Mouse (Mus musculus) limb, embryonic 14.5 days (tissue): ENCODE data around the gene Avil. TPM values are rescaled to one million over a fixed set of nuclear protein-coding genes. Genes with fewer than 3 reads are reported as not detected.

ENCODE experiments used
- ATAC-seq: fragments of 200-750 bp; cut with Nextera tagmentation; 2 replicates; pipeline ENCODE4 v1.8.0; 2017; ENCODE audit warnings: low read depth, moderate number of reproducible peaks, moderate TSS enrichment; ENCODE audit not compliant: low FRiP score
- DNase-seq: peaks from one replicate; pipeline ENCODE4 v3.0.0-alpha.2; 2015; ENCODE audit warnings: low spot score
- H3K27ac ChIP-seq: fragments of 300-500 bp; sonication (generic); replicated peaks from 2 replicates; pipeline ENCODE4 v1.5.1; 2014; ENCODE audit warnings: low read depth, mild to moderate bottlenecking, low read length, moderate library complexity, mixed read lengths
- H3K27me3 ChIP-seq: fragments of 300-500 bp; sonication (generic); 2 replicates; pipeline ENCODE4 v1.6.1; 2014; ENCODE audit warnings: low read length, mixed read lengths; ENCODE audit not compliant: control insufficient read depth, insufficient read depth
- H3K36me3 ChIP-seq: fragments of 300-500 bp; sonication (generic); 2 replicates; pipeline ENCODE4 v1.6.1; 2014; ENCODE audit warnings: mild to moderate bottlenecking, low read length, moderate library complexity, mixed read lengths; ENCODE audit not compliant: control insufficient read depth, insufficient read depth
- H3K4me1 ChIP-seq: fragments of 300-500 bp; sonication (generic); 2 replicates; pipeline ENCODE4 v1.6.1; 2014; ENCODE audit warnings: antibody characterized with exemption, low read length, mixed read lengths; ENCODE audit not compliant: control insufficient read depth, insufficient read depth
- H3K4me2 ChIP-seq: fragments of 300-500 bp; sonication (generic); replicated peaks from 2 replicates; pipeline ENCODE4 v1.6.1; 2014; ENCODE audit warnings: low read depth, mild to moderate bottlenecking, low read length, moderate library complexity; ENCODE audit not compliant: severe bottlenecking
- H3K4me3 ChIP-seq: fragments of 300-500 bp; sonication (generic); replicated peaks from 2 replicates; pipeline ENCODE4 v1.5.1; 2014; ENCODE audit warnings: low read length
- H3K9ac ChIP-seq: fragments of 300-500 bp; sonication (generic); 2 replicates; pipeline ENCODE4 v1.6.1; 2014; ENCODE audit warnings: mild to moderate bottlenecking, low read depth, low read length, moderate library complexity; ENCODE audit not compliant: severe bottlenecking
- H3K9me3 ChIP-seq: fragments of 300-500 bp; sonication (generic); 2 replicates; pipeline ENCODE4 v1.6.1; 2016; ENCODE audit warnings: low read length; ENCODE audit not compliant: control insufficient read depth
- POLR2A ChIP-seq: fragments of 200-500 bp; IDR thresholded peaks from 2 replicates; pipeline ENCODE4 v1.8.0; 2012; ENCODE audit warnings: inconsistent platforms, mild to moderate bottlenecking, moderate library complexity, borderline replicate concordance; ENCODE audit not compliant: insufficient read depth, insufficient read length; ENCODE audit errors: extremely low read depth
- WGBS: fragments of 180-500 bp; shearing (Covaris S2); extraction: QIAGEN DNeasy Blood & Tissue Kit; methylation state at CpG from one replicate; pipeline ENCODE4 v1.1.7; 2014; 5-methylcytosine and 5-hydroxymethylcytosine counted together
- polyA plus RNA-seq, 2 experiments: library from polyadenylated mRNA; depleted of rRNA in 1 of 2; stranded (reverse) in 1 of 2; unstranded in 1 of 2; fragments of >200 nt; fragmentation: Nextera tagmentation in 1 of 2; extraction: Ambion mirVana in 1 of 2; gene quantifications; 2 replicates each; pipeline versions ENCODE4 v1.2.1 to v1.2.3; 2012 to 2014

Avil gene
- polyA plus RNA-seq, 2 experiments, result 0.28 to 0.45 TPM

DNA sequence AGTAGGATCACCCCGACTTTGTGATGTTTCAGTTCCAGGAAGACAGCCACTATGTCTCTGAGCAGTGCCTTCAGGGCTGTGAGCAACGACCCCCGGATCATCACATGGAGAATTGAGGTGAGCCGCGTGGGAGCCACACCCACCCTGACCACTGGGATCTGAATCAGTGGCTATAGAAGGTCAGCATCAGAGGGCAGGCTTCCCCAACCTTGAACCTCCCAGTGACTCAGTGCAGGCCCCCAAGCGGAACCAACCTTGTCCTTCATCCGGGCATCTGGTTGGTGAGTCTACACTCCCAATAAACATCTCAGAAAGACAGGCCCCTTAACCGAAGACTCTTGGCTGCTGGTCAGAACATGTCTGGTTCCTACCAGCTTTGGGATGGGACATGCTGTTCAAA, 2.8 kb downstream of the Avil start:
- 83% methylated on average over 8 of the region's 8 CpGs for WGBS
- no peak for ATAC-seq
- H3K27ac ChIP-seq, result no peak overlapping the region; the same call in 1 of the 2 replicates

GRCm38 (mm10) chr10:127003806-127004205, 3.3 kb downstream of the Avil start:
- WGBS, result 85% methylated on average over 7 of the region's 7 CpGs
- H3K9ac ChIP-seq, result no peak overlapping the region

More for the DNA sequence above, 2.8 kb downstream of the Avil start:
- Histone ChIP-seq H3K36me3 (peaks cover 23% of the 10 kb centered on the region), H3K4me3 (no peak overlapping the region), H3K27me3 (no peaks in the 10 kb centered on the region), H3K4me2 (no peak overlapping the region), H3K4me1 (no peaks in the 10 kb centered on the region), H3K9me3 (no peaks in the 10 kb centered on the region), H3K9ac (no peak overlapping the region)
- no peak for TF ChIP-seq POLR2A
- no peak for DNase-seq

GRCm38 (mm10) chr10:127016488-127016887, 16.0 kb downstream of the Avil start:
- ATAC-seq (peak; percentile 43; the same call in 1 of the 2 replicates), DNase-seq (peak; percentile 33)
- H3K4me1 ChIP-seq, result peaks cover 9% of the 10 kb centered on the region
- H3K9me3 ChIP-seq, result no peaks in the 10 kb centered on the region
- no peak overlapping the region for H3K4me2 ChIP-seq
- H3K4me3 ChIP-seq, result no peak overlapping the region
- no peak for TF ChIP-seq POLR2A
- WGBS, result 49% methylated on average over 5 of the region's 5 CpGs
- peak overlapping the region; percentile 25; the same call in 1 of the 2 replicates for H3K9ac ChIP-seq
- no peaks in the 10 kb centered on the region for H3K27me3 ChIP-seq
- no peaks in the 10 kb centered on the region; the same call in 1 of the 2 replicates for H3K36me3 ChIP-seq
- 0 out of 2 replicates have a peak overlapping the region, but pooled peaks have one; percentile 43 for H3K27ac ChIP-seq

More at GRCm38 (mm10) chr10:127003806-127004205, 3.3 kb downstream of the Avil start:
- ATAC-seq (no peak), DNase-seq (no peak)
- H3K36me3 ChIP-seq, result peaks cover 18% of the 10 kb centered on the region
- no peaks in the 10 kb centered on the region for H3K27me3 ChIP-seq
- no peaks in the 10 kb centered on the region for H3K9me3 ChIP-seq
- no peak overlapping the region for H3K4me2 ChIP-seq
- no peaks in the 10 kb centered on the region for H3K4me1 ChIP-seq
- no peak overlapping the region for H3K4me3 ChIP-seq
- no peak for TF ChIP-seq POLR2A
- H3K27ac ChIP-seq, result no peak overlapping the region; the same call in 1 of the 2 replicates

DNA sequence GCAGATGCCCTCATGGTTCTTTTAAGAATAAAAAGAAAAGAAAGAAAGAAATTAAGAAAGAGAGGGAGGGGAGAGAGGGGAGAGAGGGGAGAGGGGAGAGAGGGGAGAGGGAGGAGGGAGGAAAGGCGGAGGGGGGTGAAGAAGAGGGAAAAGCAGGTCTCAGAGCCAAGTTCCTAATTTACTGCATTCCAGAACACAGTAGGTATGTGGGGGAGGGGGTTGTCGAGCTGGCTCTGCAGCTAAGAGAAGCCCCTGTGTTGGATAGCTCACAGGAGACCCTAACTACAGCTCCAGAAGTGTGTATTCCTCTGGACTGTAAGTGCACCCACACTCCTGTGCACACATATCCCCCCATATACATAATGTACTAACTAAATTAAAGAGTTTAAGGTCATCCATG, 16.6 kb downstream of the Avil start:
- no peak for TF ChIP-seq POLR2A
- WGBS, result 8% methylated on average over 2 of the region's 2 CpGs
- DNase-seq (peak; percentile 63), ATAC-seq (peak; percentile 40; the same call in 1 of the 2 replicates)
- H3K9me3 ChIP-seq, result no peaks in the 10 kb centered on the region
- no peak overlapping the region for H3K4me2 ChIP-seq
- no peak overlapping the region for H3K9ac ChIP-seq
- H3K27ac ChIP-seq, result 0 out of 2 replicates have a peak overlapping the region, but pooled peaks have one; percentile 43
- H3K4me3 ChIP-seq, result no peak overlapping the region
- peaks cover 9% of the 10 kb centered on the region for H3K4me1 ChIP-seq
- no peaks in the 10 kb centered on the region for H3K27me3 ChIP-seq
- H3K36me3 ChIP-seq, result peaks cover 4% of the 10 kb centered on the region

GRCm38 (mm10) chr10:127018422-127018821, 17.9 kb downstream of the Avil start:
- Histone ChIP-seq H3K27ac (no peak overlapping the region), H3K36me3 (peaks cover 17% of the 10 kb centered on the region), H3K9me3 (no peaks in the 10 kb centered on the region), H3K9ac (no peak overlapping the region), H3K4me3 (no peak overlapping the region), H3K4me1 (peaks cover 9% of the 10 kb centered on the region), H3K27me3 (no peaks in the 10 kb centered on the region), H3K4me2 (no peak overlapping the region)
- WGBS, result 60% methylated on average over 16 of the region's 16 CpGs
- DNase-seq (peak; percentile 32), ATAC-seq (no peak)
- TF ChIP-seq POLR2A, result no peak
